Mouse (Mus musculus): Measurements from ENCODE around the gene Wdr25.

DNA sequence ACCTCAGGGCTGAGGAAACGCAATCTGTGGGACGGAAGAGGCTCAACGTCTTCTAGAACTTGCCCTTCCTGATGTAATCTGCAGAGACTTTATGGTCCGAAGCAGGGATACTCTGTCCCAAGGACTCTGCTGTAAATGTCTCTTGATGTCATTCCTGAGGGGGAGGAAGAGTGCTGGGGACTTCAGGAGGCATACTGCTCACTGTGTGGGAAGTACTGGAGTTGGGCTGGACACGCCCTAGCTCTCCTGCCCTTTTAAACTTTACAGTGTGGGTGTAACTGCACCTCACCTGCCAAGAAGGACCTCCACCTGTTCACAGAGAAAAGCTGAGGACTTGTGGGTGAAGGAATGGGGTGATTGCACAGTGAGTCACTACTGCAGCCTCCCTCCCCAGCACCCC, 12.8 kb upstream of the Wdr25 start:
- TF ChIP-seq ZNF384 (IDR thresholded peaks at IDR 0.05; ENCODE audit: low read depth, low read length): no peak
- TF ChIP-seq CHD2 (IDR thresholded peaks at IDR 0.05; ENCODE audit: low read depth, low read length): no peak
- no peak for TF ChIP-seq HCFC1 (IDR thresholded peaks at IDR 0.05; ENCODE audit: borderline replicate concordance, insufficient read depth, low read length)
